Mouse (Mus musculus): Measurements from ENCODE around the gene Olfr46. TPM values are rescaled to one million over a fixed set of nuclear protein-coding genes. Genes with fewer than 3 reads are reported as not detected.
"Not testable (repeated sequence)": the region's sequence is repeated elsewhere in the genome, so short reads cannot be mapped to it uniquely, and the experiment has no call there.

The Olfr46 gene
- total RNA-seq (2021): not detected
- long read RNA-seq, experiment 1: 0 reads
- long read RNA-seq, experiment 2: 0 reads

DNA sequence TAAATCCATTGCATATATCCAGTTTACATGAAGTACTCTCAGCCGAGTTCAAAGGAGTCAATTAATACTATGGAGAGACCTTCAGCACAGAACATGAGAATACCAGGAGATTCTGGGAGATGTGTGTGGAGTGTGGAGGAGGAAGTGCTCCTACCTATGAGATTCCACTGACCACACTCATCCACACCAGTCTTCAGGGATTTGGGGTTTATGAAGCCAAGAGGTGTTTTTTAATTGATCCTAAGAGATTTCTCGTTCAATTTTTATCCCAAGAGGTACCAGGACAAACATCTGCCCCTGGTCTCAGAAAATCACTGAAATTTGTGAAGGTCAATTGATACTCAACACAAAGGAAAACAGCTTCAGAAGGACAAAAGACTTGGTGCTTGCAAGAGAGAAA, at the start of gene Olfr46:
Gene Olfr46, plus strand, starts transcription at position 301 of the 400 bp plus-strand sequence.
- DNase-seq; intact Hi-C loops (cut with DNase I; ENCODE audit: low total_unique reads): not testable (repeated sequence)

GRCm38 (mm10) chr7:140567586-140567985, 33.5 kb upstream of the Olfr46 start, which contains the start of gene Olfr538:
Gene Olfr538 (plus strand): TSS chr7:140567886.
- no peak for DNase-seq
- intact Hi-C loops (cut with DNase I; ENCODE audit: low total_unique reads): no loop called here

GRCm38 (mm10) chr7:140628670-140629069, 27.6 kb downstream of the Olfr46 start, which contains the start of gene Olfr61:
Gene Olfr61 (plus strand): TSS chr7:140628970.
- DNase-seq; intact Hi-C loops (cut with DNase I; ENCODE audit: low total_unique reads): not testable (repeated sequence)

GRCm38 (mm10) chr7:140630559-140630958, 29.5 kb downstream of the Olfr46 start:
- intact Hi-C loops (cut with DNase I; ENCODE audit: low total_unique reads): no loop called here
- DNase-seq: no peak

- intact Hi-C loops (cut with DNase I; ENCODE audit: low total_unique reads): no loop called here
- DNase-seq: no peak
Observed at GRCm38 (mm10) chr7:140646152-140646551, 45.1 kb downstream of the Olfr46 start, which contains the start of gene Olfr53. Gene Olfr53 (plus strand): TSS chr7:140646452.

DNA sequence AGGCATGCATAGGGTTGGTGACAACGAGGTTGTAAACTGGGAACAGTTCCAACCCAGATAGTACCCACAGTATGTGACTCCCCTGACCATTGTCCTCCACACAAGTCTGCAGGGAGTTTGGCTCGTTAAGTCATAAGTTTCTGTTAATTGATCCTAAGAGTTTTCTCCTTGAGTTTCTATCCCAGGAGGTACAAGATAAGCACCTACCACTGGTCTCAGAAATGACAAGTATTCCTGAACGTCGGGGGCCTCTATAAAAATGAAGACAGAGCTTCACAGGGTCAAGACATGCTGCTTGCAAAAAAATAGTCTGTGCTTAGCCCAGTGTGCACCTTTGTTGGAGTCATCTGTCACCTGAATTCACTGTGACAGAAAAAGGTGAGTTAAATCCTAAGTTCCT, 58.6 kb downstream of the Olfr46 start, which contains the start of gene Olfr539:
Gene Olfr539, plus strand, starts transcription at position 301 of the 400 bp plus-strand sequence.
- DNase-seq: no peak
- intact Hi-C loops (cut with DNase I; ENCODE audit: low total_unique reads): no loop called here

Other genes starting within 250 kb of the Olfr46 start
- not detected for gene Olfr60, start 239.6 kb upstream of the Olfr46 start, total RNA-seq (2021)
- not detected for gene Olfr530, start 224.9 kb upstream of the Olfr46 start, total RNA-seq (2021)
- not detected for gene Olfr531, start 198.4 kb upstream of the Olfr46 start, total RNA-seq (2021)
- not detected for gene Olfr532, start 179.6 kb upstream of the Olfr46 start, total RNA-seq (2021)
- not detected for gene Olfr533, start 137.9 kb upstream of the Olfr46 start, total RNA-seq (2021)
- gene Olfr535, start 117.1 kb upstream of the Olfr46 start, total RNA-seq (2021): not detected
- gene Olfr536, start 93.9 kb upstream of the Olfr46 start, total RNA-seq (2021): not detected
- gene Olfr538, start 33.4 kb upstream of the Olfr46 start, total RNA-seq (2021): not detected
- not detected for gene Olfr61, start 27.7 kb downstream of the Olfr46 start, total RNA-seq (2021)
- gene Olfr53, start 45.2 kb downstream of the Olfr46 start, total RNA-seq (2021): not detected
- gene Olfr539, start 58.7 kb downstream of the Olfr46 start, total RNA-seq (2021): not detected
- not detected for gene Olfr45, start 80.7 kb downstream of the Olfr46 start, total RNA-seq (2021)
- not detected for gene Olfr541, start 96.0 kb downstream of the Olfr46 start, total RNA-seq (2021)
- gene Cyp2e1, start 162.5 kb downstream of the Olfr46 start, total RNA-seq (2021): under 1 TPM; 0.21 to 0.33 TPM
- not detected for gene Syce1, start 186.6 kb downstream of the Olfr46 start, total RNA-seq (2021)
- not detected for gene Zfp941, start 220.9 kb downstream of the Olfr46 start, total RNA-seq (2021)
- gene Urah, start 233.7 kb downstream of the Olfr46 start, total RNA-seq (2021): not detected
- not detected for gene Scgb1c1, start 244.3 kb downstream of the Olfr46 start, total RNA-seq (2021)
- not detected for gene Odf3, start 246.5 kb downstream of the Olfr46 start, total RNA-seq (2021)